Mouse (Mus musculus) forelimb bud, embryonic 11.5 days (tissue): ENCODE results near the gene Focad.
"Not testable (repeated sequence)": the region's sequence is repeated elsewhere in the genome, so short reads cannot be mapped to it uniquely, and the experiment has no call there.

Source experiments
- DNase-seq: peaks from one replicate; pipeline ENCODE4 v3.0.0-alpha.2; 2012; ENCODE audit warnings: low read depth, low spot score

Focad gene

DNA sequence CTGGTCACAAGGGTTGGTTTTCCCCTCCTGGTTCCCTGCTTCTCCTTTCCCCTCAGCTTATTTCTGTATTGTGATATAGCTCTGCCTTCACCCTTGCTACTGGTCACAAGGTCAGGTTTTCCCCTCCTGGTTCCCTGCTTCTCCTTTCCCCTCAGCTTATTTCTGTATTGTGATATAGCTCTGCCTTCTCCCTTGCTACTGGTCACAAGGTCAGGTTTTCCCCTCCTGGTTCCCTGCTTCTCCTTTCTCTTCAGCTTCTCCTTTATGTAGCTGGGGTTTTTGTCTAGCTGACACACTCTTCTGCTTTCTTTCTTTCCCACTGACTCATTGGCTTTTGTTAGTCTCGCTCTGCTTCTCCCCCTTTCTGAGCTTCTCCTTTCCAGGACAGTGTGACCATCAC, 296.2 kb downstream of the Focad start:
- DNase-seq, result not testable (repeated sequence)

DNA sequence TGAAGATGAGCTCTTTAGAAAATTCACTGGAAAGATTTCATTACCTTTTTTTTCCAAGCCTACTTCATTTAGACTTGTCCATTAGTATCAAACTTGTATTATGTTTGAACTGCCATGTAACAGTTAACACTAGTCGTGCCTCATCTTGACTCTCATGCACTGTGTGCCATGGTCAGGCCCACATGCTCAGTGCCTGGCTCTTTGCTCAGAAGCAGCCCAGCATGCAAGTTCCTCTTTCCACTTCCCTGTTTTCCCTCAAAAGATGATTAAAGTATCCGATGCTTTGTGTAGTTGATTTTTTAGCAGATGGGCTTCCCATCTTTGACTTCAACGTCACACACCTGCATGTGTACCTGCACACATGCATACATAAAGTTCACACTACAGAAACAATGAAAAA, 301.3 kb downstream of the Focad start:
- DNase-seq, result no peak

DNA sequence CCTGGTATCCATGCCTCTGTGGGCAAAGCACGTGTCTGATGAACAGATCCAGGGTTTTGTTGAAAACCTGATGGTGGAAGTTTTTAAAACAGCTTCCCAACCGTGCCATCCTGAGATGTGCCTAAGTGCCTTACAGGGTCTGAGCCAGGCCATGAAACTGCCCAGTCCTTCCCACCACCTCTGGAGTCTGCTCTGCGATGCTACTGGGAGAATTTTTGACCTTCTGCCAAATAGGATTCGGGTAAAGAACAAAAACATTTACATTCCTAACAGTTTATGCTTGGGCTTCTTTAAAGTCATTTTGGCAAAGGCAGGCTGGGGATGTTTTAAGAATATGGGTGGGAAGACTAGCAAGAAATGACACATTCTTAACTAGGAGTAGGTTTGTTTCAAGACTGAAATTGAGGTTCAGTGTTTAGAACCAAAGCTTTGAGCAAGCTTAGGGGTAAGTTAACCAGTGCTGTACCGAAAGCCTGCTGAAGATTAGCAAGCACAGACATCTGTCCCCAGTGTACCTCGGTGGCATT, 302.6 kb downstream of the Focad start:
- no peak for DNase-seq

DNA sequence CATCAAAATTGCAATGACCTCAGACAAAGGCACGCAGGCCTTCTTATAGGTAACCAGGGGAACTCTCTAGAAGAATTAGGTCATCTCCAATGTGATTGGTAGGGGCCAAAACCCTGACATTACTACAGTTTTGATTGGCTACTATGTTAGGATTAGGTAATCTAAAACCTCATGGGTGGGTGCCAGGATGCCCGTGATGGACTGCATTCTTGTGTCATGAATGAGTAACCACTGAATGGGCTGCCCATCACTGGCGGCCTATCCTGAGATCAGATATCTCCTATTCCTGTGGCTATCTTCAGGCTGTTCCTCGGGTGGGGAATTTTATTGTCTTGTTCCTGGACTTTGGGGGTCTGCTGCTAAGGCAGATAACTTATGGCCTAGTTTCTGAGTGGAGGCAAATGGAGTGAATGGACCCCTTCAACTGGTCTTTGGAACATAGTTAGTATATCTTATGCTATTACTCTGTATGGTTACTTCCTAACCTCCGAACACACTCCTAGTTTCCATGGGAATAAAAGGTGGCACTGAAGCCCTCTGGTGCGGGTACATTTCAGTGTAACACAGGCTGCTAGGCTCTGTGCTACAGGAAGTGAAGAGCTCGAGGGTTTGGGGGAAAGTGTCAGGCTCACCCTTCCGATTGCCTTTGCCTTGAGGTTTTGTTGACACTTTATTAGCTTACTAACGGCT, 306.0 kb downstream of the Focad start:
- no peak for DNase-seq

DNA sequence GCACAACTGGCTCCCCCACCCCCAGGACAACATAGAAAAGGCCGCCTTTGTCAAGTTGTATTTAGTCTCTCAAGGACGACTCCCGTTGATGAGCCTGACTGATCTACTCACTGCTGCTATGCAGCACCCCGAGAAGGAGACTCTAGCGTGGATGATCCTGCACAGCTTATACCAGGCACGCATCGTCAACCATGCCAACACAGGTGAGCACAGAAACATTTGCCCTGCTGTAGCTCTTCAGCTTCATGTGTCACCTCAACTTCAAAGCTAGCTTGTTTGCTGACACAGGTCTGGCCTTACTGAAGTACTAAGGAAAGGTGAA, 306.5 kb downstream of the Focad start:
- no peak for DNase-seq

DNA sequence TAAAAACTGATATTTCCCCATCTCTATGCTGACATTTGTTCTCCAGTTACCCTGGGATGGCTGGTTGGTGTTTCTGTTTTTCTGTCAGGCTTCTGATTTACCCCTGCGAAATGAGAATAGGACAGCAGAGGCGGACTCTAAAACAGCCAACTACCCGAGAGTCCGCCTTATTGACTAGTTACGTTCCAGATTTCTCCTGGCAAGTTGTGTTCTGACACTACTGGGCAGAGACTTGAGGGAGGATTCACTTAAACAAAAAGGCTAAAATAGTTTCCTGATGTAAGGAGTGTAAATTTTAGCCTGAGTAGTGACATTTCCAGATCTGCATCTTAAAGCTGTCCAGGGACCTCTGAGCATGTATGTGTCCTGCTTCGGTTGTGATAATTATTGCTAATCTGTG, 308.5 kb downstream of the Focad start:
- DNase-seq, result no peak

DNA sequence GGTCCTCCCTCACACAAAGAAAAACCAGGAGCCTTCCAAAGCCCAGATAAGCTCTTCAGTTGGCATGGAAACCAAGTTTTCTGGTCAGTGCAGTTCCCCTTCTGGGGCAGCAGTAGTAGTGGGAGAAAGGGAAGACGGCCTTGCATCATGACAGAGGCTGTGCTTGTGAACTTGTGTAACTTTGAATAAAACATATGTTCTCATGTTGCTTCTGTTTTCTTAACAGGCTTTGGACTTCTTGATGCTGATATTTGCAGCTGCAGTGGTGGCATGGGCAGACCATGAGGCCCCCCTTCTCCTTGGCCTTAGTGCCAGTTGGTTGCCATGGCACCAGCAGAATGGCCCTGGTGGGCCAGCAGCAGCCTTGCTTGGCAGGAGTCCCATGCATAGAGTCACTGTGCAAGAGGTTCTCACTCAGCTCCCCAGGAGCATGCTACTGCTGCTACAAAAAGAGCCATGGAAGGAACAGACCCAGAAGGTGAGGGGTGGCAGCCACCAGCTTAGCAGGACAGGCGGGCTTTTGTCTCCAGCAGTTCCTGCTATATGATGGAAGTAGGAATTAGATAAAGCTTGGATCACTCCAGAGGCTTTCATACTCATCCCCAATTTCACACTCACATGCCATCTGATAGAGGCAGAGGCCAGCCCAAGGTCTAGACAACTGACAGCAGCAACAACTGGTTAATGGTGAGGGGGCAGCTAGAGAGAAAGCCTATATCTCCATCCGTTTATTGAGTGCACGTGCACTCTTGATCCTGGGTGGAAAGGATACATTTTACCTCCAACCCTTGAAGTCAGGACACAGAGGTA, 312.7 kb downstream of the Focad start:
- no peak for DNase-seq

DNA sequence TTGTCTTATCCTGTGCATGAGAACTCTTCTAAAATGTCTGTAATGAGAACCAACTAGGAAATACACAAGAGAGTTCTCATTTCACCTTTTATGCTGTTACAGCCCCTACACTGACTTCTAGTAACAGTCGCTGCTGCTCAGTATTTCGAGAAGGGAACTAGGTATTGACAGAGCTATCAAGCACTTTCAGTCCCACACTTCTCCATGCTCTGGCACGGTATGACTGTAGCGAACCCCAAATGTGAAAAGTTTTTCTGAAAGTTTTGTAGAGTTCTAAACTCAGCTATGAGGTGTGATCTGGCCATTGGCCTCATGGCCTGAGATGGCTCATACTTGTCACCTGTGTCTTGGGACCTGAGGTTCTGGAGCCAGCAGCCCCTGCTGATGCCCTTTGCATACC, 314.9 kb downstream of the Focad start:
- no peak for DNase-seq

DNA sequence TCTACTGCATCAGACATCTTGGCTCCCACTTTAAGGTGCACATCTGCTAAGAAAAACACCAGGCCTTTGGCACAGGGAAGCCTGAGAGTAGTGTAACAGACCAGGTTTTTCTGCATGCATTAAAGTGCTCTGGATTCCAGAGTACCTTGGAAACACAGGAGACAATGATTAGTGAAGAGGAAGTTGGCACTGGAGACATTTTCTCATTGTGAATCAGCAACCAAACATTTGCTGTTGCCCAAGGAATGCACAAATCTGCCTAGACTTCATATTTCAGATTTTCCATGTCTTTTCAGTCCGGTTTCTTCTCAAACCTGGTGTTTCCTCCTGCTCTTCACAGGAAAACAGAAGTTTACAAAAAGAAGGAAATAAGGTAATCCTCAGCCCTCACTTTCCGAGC, 317.9 kb downstream of the Focad start:
- DNase-seq, result no peak

DNA sequence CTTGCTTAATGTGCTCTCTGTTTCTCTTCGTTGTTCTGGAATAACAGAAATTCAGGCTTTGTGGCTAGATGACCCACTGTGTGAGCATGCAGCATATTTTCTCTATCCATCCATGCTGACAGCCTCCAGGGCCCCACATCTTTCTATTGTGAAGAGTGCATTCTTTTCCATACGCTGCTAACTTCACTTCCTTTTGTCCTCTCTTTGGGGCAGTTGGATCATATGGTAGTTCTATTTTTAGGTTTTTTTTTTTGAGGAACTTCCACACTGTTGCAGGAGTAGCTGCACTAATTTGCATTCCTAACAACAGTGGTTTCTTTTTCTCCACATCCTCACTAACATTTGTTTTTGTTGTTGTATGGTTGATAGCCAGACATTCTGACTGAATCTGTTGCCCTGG, 320.6 kb downstream of the Focad start:
- no peak for DNase-seq

DNA sequence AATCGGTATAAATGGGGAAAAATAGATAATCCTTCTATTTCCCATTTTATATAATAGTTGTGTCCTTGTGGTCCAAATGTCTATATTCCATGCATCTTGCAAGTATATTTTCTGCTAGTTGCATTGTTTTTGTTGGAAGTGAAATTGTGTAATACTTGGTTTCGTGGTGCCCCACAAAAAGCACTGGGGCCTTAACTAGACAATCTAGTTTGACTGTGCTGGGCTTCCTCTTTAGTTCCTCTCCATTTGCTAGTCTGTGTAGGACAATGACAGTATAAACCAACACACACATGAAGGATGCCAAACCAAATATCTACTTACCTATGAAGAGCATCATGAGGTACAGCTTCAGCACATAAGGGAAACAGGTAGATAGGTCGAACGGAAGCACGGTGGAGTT, 324.9 kb downstream of the Focad start:
- DNase-seq, result no peak

DNA sequence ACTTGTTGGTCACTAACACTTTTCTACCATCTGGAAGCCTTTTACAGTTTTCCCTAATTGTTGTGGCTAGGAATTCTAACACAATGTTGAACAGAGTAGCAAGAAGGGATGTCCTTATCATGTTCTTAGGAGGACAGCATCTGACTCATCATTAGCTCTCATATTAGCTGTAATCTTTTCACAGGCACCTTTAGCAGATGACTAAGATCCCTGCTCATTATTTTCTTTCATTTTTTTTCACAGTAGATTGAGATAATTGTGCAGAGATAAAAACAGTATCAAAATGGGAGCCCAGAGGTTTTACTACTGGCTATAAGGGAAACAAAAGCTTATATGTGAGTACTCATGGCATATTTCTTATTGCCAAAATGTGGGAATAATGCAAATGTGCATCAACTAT, 330.1 kb downstream of the Focad start:
- DNase-seq, result no peak

DNA sequence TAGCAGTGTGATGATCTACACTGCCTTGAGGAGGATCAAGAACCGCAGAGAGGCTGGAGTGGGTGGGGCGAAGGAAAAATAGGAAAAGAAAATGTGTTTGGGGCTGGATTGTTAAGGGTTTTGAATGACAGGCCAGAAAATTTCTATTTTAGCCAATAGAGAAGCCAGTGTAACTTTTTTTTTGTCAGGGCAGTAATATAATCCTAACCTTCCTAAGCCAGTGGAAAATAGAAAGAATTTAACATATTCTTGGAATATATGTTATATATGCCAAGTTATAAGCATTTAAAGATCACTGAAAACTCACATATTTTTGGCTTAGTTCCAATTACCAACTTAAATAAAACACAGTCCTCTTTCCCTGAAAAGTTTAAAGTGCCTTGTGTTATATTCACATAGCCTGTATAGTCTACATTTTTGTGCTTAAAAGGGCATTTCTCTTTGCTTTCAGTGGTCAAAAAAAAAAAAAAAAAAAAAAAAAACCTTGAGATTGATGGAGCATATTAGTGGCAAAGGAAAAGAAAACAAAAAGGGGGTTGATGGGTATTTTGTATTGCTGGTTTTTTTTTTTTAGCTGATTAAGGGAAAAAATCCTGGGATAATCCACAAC, 333.3 kb downstream of the Focad start:
- DNase-seq, result no peak

DNA sequence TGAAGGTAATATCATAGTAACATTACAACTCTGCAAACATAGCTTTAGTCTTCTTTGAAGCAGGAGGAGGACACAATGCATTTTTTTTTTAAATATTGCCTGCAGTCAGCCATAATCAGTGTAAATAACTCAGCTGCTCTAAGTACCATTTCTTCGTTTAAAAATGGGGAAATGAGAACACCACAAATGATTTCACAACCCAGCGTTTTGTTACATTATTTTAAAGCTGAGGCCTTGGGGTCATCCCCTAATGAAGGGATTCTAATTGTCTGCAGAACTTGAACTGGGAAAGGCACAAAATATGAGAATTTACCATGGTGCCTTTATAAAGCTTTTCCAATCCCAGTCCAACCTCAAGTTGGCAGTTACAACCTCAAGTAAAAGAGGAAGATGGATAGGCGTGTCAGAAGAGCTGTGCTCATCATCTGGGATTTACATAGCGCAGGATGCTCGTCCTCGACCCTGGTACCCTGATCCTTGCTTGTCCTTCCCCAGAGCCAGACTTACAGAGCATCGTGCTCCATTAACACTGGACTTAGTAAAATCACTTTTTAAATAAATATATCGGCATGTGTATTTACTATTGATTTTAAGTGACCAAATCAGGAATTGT, 338.1 kb downstream of the Focad start:
- no peak for DNase-seq

DNA sequence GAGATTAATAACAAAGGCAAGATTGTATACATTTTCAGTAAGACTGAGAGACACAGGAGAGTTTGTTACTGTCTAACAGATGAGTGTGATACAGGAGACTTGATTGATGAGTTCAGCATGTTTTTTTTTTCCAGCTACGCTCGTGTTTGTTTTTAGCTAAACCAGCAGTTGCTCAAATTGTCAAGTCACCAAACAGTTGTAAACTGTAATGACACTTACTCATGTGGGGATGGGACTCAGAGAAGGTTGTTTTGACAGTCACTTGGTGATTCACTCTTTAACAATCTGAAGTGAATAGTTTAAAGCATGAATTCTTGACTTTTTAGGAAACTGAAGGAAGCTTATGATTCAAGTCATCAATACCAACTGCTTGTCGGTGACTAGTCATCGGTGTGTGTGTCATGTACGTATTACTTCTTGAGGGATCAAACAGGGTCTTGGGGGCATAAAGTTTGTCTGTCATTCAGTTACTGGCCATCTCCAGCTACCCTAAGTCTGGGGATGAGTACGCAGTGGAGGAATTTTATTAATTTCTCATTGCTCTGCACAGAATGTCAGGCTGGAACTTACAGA, 342.2 kb downstream of the Focad start:
- no peak for DNase-seq

DNA sequence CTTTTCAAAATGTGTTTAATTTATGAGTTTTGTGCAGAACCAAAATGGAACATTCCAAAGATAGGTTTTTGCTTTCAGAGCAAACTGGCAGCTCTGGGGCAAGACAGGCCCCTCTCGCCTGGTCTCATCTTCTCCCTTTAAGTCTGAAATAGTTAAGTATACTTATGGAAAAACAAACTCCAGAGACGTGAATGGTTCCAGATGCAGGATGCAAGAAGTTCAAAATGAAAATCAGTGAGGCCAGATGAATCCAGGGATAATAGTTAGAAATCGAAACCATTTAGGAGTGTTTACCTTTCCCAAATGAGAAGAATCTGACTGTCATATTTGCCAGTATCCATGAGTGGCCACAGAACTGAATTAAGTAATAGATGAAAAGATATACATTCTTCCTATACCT, 342.7 kb downstream of the Focad start:
- no peak for DNase-seq

DNA sequence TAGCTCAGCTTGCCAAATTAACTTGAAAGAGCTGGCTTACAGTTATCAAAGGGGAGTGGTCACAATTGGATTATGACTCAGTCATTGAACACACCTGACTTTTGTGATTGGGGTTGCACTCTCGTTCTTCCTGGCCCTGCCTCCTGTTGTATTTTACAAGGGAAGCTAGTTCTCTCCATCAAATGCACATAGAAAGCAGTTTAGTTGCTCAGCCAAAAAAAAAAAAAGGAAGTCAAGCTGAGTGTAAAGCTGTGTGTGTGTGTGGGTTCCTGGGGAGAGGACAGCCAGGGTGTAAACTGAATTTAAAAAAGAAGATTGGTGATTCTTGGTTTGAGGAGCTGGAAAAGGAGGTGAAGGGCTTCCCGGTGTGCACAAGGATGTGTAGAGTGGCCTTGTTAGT, 343.5 kb downstream of the Focad start:
- no peak for DNase-seq

DNA sequence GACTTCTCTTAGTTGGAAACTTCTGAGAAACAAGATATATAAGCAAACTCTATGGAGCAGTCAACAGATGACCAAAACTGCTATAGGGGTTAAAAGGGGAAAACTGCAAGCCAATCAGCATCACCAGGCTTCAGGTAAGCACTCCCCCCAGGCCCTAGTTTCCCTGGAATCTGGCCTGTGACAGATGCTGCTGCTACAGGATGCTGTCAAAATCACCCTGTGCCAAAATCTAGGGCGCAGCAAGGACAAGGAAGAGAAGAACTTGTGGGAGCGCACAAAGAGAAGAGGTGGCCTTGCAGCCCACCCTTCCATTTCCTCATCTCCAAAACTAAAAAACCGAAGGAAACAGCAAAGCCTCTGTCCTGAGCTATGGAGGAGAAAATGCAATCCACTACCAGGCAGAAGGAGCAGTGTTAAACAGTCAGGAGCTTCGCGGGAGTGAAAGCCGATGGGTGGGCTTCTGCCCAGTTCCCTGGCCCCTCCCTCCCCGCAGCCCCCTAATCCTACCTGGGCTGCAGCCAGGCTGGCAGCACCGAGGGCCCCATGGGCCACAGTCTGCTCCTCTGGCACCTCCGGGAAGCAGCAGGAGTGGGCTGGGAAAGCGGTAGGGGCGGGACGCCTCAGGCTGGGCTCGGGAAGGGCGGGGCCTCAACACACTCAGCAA, 344.0 kb downstream of the Focad start, which contains the start of gene Hacd4:
Hacd4 (minus strand) TSS at position 603 of the 664 bp plus-strand sequence.
- DNase-seq, result no peak

DNA sequence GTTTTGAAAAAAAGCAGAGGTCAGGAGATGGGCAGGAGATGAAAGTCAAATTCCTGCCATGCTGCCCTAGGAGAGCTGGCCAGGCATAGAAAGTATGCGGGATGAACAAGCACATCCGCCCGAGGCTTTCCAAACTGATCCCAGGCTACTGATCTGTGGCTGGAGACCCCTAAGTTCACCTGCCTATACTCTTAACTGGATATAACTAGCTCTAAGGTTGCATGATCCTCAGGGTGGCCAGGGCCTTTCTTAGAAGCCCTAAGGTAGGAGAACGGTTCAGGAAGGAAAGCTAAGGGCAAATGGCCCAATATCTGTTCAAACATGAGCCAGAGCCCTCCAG, 344.5 kb downstream of the Focad start:
- no peak for DNase-seq

DNA sequence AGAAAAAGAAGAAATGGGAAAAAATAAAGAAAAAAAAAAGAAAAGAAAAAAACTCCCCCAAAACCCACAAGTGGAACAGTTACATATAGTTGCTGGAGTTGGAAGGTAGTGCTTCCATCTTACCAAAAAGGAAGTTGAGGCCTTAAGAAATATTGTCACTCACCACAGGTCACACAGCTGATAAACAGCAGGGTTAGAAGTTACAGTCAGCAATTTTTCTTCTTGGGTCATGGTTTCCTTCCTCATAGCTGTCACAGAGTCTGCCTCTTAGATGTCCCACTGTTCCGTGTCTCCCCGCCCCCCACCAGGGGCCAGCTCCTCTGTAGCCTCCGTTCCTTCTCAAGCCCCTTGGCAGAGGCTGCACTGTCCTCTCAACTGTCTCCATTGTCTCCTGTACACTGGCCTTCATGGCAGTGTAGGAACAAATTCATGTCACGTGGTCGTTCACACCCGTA, 345.3 kb downstream of the Focad start:
- DNase-seq, result no peak

DNA sequence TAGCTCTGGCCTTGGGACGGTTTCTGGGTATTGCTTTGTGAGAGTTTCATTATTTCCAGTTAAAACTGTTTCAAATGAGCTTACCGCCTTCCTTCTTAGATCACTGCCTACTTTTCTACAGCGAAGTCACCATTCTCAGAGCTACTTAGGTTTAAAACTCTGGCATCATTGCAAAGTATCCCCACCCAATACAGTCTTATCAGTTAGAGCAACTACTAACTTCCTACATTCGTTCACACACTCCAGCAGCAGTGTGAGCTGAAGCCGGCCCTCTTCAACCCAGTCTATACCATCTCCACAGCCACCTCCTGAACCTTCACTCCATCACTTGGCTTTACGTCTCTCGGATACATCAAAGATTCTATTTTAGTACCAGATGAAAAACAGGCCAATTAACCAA, 346.4 kb downstream of the Focad start:
- DNase-seq, result no peak
